Mouse (Mus musculus) kidney, adult 2 months (tissue): ENCODE measurements around the gene Gm49721.
"Not testable (repeated sequence)": the region's sequence is repeated elsewhere in the genome, so short reads cannot be mapped to it uniquely, and the experiment has no call there.

Source experiments
- CTCF ChIP-seq: fragments of 200-500 bp; conservative IDR thresholded peaks from 2 replicates; pipeline ENCODE4 v1.5.1; 2011; ENCODE audit warnings: low read depth, mild to moderate bottlenecking, control low read depth, low read length, moderate library complexity, mixed read lengths; ENCODE audit not compliant: insufficient read depth, insufficient read length
- POLR2A ChIP-seq: fragments of 200-500 bp; IDR thresholded peaks from one replicate; pipeline ENCODE4 v1.6.1; 2011; ENCODE audit warnings: low read depth, low read length, control low read depth

DNA sequence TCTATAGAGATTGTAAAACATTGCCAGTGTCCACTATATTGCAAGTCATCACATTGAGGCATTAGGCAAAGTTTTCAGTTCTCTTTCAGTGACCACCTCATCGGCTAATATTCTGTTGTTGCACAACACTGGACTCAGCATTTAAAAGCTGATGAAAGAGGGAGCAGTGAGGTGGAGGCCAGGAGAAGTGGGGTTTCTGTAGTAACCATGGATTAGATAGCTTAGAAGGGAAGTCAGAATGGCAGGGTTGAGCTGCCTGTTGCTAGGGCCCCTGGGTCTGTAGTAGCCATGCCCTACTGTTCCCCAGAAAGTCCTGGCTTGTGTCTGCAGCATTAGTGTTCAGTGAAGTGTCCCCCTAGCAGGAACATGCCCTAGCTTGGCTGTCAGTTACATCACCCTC is 7.4 kb downstream of the Gm49721 start:
- TF ChIP-seq POLR2A, CTCF: not testable (repeated sequence)
